Mouse (Mus musculus) left cerebral cortex, adult 18-20 months (tissue): ENCODE measurements around the gene Fras1. TPM values are rescaled to one million over a fixed set of nuclear protein-coding genes. Genes with fewer than 3 reads are reported as not detected.

Source experiments
- DNase-seq, 2 experiments: peaks; one replicate each; pipeline ENCODE4 v3.0.0; 2021 to 2022; ENCODE audit warnings: low spot score in 2 of 2, mixed read lengths in 1 of 2
- total RNA-seq, 2 experiments: library from RNA; stranded (reverse); gene quantifications; 2 replicates each; pipeline ENCODE4 v1.2.3; 2021

Gene Fras1
- total RNA-seq, 2 experiments from 2014 or later = 20.1 to 23.3 TPM

DNA sequence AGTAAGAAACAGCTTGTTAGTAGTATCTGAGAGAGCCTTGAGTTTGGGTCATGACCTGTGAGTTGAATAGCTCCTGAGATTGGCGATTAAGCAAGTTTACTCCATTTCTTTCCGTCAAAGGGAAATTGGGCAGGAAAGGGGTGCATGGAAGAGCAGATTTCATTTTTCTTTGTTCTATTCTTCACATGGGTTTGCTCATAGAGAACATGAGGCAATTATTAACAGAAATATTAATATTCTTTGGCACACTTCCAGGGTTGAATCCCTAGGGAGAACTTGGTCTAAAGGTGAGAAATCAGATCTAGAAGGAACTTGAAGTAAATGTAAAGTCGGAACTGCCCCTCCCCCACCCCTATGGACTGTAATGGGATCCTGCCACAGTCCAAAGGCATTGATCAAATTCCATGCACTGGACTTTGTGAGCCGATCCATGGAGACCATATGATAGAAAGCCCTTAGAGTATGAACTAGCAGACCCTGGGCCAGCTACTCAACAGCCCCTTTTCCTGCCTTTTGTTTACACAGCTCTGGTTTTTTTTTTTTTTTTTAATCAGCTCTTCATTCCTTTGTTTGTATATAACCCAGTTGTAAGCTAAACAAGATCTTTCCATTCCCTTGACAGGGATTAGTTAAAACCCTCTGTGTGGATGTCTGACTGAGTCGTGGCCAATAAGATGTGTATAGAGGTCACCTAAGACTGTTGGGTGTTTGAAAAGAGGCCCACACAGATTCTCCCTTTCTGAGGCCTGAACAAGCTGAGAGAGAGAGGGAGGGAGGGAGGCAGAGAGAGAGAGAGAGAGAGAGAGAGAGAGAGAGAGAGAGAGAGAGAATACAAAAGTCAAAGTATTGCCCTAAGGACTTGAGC lies 22.3 kb downstream of the Fras1 start:
- no peak for DNase-seq

DNA sequence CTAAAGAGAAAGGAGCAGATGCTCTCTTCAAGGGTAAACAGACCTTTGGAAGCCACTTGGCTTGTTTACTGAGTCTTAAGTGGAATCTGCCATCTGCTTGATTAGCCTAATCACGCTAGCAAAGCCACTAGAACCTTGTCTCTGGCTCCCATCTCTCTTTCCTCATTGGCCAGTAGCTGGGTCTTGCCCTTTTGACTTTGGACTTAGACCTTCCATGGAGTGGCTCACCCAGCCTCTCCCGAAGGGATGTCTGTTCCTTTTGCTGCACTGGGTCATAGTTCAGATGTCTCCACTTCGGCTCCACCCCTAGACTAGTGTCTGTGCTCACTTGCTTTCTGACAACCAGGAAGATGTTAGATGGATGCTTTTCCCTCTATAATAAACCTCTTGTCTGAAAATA lies 28.8 kb downstream of the Fras1 start:
- DNase-seq = no peak

DNA sequence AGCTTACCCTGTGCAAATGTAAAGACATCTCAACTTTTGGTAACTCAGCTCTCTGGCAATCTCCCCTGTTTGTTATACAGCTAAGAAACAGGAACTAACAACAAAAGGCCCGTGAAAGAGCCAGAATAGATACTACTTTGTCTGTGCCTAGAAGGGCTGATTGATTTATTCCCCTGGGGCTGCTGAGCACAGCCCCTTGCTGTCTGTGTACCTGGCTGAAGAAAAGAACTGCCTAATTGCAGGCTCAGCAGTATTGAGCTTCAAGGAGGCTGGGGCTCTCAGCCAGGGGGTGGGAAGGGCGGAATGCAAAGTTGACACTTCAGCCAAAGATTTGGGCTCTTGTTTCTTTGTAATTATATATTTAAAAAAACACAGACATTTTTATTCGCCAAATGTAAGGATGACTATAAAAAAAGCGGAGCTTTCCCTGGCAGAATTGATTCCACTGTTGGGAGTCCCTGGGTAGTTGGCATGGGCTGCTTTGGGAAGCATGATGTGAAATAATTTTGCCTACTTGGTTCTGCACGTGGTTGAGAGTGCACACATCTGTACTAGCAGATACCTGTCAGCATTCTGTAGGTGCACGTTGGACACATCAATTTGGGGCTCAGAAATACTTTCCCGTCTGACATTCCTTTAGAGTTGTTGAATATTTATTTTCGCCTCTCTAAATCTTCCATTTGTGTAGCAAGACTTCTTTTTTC lies 31.5 kb downstream of the Fras1 start:
- no peak for DNase-seq

DNA sequence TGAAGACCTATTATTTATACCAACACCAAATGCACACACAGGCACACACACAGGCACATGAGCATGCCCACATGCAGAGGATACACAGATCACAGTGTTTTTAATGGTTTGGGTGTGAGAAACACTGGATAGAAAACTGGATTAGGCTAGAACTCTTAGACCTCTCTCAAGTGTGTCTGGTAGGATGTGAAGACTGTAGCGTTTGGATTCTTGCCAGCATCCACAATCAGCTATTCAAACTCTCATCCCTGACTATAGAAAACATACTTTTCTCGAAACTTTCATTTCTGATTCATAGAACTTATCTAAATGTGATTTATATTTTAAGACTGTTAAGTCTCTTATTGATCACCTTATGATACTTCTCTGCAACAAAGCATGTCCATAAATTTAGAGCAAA lies 34.5 kb downstream of the Fras1 start:
- DNase-seq = no peak

DNA sequence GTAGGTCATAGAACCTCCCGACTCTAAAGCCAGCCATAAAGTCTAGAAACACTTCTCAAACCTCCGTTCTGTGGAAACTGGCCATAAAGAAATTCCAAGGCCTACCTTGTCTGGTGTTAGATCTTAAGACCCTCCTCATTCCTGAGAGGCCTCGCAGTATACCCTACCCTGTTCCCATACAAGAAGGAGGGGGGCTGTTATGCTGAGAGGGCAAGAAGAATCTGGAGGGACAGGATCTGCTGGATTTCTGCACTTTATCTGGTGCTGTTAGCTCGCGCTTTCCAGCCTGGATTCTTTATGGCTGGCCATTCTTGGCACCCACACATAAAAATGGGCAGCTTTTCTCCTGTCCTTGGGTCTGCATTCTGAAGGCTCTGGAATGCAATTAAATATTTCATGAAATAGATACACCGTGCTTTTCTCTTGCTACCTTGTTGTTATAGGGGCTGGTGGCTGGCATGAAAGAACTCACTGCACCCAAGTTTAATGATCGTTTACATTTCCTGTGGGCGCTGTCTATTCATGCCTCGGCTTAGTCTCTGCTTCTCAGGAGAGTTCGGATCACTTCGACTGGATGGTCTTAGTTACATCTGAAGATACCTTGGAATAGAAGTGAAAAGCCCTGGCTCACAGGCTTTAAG lies 39.1 kb downstream of the Fras1 start:
- no peak for DNase-seq

DNA sequence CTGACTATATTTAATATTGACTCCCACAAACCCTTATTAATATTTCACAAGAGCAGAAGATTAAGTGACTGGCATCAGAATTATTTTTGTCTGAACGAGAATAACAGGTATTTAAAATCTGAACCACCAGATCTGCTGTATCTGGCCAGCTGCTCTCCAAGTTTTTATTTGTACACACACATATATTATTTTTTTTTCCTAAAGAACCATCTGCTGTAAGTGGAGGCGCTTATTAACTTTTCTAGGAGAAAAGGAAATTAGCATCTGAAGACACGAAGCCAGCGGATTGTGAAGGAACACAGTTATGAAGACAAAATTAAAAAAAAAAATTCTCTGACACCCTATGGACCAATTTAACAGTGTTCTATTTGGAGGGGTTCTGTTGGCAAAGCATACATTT lies 43.4 kb downstream of the Fras1 start:
- DNase-seq = no peak

DNA sequence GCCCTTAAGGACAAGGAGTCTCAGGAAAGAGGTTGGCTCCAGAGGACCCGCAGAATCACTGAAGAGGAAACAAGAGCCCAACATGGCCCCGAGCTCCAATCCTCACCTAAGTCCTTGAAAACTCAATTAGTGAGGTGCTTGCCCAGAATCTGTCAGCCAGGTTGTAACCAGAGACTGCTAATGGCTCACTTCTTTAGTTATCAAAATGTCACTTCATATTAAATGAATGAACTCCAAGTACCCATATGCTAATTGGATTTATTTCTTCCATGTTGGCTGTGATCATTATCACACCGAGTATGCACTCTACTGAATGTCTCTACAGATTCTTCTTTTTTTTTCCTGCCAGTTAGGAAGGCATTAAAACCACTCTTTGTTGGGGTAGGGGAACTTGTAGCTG lies 47.8 kb downstream of the Fras1 start:
- no peak for DNase-seq

DNA sequence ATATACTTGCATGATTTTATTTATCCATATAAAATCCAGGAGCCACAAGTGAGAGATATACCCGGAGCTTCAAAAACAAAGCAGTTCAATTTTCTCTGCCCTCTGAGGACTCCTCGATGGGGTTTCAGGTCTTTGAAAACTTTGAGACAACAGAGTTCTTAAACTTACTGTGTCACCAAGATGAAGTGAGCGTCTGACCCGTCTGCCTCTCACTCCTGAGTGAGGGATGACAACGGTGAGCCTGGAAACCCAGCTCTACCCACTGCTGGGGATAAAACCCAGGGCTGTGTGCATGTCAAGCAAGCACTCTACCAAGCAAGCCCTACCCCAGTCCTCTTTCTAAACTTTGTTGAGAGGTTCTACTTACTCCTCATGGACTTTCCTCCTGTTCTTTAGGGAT lies 49.0 kb downstream of the Fras1 start:
- DNase-seq = no peak

DNA sequence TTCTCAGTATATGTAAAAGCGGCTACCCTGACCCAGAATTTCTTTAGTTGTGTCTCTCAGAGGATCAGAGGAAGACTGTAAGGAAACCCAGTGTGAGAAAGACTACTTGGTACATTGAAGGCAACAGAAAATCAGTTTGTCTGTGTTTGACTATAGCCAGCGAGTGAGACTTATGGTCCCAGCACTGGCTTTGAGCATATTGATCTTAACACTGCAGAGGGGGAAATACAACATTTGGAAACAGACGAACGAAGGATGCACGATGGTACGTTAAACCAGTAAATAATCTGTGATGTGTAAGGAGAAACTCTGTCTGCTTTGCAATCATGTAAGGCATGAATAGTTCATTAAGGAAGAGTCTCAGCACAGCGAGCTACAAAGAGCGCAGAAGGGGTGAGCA lies 51.6 kb downstream of the Fras1 start:
- DNase-seq = no peak

DNA sequence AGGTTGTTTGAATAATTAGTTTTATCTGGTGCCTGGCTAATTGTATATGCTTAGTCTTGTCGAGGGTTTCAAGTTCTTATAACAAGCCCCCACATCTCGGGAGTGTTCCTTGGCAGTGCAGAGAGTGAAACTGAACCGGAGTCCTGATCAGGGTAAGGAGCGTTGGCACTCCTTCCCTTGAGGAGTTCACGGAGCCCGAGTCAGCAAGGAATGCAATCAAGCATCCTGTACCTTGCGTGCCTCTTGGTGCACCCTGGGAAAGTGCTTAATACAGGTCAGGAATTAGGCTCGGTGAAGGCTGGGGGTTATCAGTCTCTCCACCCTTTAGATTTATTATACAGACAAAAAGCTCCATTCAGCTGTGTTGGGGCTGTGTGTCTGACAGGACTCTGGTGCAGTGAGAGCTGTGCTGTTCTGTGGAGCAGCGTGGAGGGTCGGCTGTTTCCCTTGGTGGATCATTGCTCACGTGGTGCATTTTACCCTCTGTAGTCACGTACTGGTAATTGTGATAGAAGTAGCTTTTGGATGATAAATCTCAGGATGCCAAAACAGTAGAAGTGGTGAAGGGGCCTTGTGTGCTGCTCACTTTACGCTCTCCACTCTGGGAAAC lies 55.9 kb downstream of the Fras1 start:
- no peak for DNase-seq

DNA sequence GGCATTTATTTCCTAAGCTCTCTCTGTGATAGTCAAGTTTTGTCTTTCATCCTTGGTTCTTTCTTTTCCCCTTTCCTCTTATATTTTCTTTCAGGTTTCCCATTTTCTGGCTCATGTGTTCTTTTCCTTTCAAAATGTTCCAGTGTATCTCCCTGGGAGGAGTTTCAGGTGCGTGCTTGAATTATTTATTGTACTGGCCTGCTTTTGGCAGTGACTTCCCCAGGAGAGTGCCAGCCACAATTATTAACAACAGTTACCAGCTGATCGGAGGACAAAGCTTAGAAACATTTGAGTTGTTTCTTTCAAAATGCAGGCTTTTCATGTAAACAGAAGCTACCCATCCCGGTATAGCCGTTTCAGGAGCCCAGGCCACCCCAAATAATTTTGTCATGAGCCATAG lies 64.1 kb downstream of the Fras1 start:
- DNase-seq = no peak

DNA sequence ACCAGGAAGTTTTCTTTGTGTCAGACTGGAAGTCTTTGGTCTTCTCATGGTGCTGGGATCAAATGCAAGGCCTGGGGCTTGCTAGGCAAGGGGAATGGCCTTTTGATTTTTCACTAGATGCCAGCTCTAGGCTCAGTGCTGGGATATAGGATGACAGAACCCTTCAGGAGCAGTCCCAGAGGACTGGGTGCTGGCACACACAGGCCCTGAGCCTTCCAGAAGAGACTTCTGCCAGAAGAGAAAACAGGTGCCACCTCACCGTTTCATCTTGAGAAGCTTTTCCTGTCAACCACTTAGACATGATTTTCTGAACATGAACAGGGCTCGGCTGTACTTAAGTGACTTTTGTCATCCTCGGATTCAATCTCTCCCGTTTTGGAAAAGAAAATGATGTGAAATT lies 66.1 kb downstream of the Fras1 start:
- no peak for DNase-seq

DNA sequence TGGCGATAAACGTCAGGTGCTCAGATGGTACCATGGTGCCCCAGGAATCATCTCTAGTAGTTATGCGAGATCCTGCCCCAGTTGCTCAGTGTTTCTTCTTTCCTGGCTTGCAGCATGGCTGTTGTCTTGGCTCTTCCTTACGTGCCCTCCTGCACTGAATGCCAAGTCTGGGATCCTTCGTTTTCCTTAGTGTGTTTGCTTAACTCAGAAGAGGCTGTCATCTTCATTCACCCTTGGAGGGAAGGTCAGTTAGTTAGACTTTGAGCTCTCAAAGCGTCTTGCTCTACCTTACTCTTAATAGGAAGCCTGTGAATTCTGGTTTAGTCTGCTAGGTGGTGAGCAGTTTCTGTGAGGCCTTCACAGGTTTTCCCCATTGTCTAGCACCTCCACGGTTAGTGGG lies 73.7 kb downstream of the Fras1 start:
- no peak for DNase-seq

DNA sequence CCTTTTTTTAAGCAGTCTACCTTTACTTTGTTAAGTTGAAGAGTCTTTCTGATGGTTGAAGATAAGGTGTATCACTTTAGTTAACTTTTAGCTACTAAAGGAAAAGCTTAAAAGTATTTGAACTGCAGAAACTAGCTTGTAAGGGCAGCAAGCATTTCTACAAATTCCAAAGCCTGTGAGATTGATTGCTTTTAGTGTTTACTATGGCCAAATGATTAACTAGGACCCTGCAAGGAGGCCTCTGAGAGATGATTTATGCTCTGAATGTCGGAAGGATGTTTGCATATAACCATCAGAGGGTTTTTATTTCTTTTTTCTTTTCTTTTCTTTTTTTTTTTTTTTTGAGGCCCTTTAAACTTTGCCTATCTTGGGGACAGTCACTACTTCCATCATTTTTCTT lies 78.3 kb downstream of the Fras1 start:
- DNase-seq = no peak

DNA sequence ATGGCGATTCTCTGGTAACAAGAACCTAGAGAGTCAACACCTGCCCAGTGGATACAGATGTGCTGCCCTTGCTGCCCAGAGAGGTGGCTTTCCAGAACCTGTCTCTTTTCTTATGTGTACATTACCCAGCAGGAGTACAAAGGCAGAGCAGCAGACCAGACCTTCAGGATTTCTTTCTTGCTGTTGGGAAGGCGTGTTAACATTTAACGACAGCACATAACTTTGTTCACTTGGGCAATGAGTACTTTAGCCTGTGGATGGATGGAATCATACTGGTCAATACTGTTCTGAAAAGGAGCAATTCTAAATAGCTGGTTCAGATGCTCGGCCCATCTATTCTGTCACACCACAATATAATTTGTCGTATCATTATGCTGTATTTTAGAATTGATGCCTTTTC lies 79.6 kb downstream of the Fras1 start:
- DNase-seq = no peak

DNA sequence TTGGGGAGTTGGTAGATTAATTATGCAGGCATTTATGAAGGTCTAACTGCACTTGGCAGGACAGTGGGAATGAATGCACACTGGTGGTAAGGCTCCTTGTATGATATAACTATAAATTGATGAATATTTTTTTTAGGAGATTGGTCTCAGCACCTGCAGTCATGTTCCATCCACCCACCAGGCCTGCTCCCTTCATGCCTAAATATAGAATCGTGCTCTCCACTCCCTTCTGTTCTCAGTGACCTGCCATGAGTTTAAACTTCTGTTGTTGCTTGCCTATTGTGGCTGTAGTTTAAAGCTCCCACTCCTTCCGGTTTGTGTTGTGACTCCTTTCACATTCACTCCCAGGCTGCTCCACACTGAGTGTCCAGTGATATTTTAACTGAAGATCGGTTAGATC lies 80.7 kb downstream of the Fras1 start:
- no peak for DNase-seq

DNA sequence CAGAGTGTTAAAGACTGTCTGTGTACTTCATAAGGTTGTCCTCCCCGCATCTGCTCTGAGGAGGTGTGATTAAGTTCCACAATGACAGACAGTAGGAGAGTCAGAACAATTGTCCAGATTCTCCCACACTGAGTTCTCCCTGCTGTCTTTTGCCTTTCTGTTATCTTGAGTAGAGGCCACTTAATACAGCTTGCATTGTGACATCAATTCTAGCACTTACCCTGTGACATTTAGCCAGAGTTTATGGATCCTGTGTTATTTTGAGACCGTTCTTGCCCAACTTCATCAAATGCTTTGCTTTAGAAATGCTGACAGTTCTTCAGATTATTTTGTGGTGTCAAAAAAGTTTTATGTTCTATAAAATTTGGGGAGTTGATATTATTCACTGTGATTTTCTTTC lies 81.5 kb downstream of the Fras1 start:
- DNase-seq = no peak

DNA sequence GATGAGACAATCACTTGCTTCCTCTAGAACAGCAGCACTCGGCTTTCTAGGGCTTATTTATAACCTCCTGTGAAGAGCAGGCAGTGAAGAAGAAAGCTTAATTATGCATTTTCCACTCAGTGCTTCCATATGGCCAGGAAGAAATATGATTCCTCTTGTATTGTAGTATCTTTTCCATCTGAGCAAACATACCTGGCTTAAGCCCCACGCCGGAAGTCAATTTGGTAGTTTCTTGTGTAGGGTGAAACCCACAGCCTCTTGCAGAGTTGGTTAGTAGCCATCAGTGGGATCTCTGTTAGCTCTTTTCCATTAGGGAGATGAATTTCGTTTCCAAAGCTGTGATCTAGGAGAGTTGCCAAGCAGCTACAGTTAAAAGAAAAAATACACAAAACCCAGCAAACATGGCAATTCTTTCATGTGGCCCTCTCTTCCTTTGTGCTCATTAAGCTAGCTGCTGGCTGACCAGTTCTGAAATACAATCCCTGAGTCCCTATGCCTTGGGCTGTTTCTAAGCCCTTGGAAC lies 83.7 kb downstream of the Fras1 start:
- peak in 1 of 2 experiments; percentile 33 for DNase-seq

DNA sequence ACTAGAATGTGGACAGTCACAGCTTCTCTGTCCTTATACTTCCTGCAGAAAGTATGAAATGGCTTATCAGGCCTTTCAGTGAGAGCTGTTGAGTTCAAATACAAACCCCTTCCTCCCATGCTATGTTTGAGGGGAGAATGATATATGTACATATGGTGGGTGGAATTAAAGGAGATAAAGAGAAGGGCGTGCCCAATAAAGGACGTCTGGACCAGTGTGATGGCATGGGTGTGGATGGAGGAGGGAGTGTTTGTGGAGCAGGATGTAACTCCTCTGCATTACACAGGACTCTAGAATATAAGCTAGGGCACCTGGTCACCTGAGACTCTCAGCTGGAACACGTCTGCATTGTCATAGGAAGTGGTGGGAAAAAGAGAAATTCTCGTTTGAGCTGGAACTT lies 85.8 kb downstream of the Fras1 start:
- DNase-seq = no peak

DNA sequence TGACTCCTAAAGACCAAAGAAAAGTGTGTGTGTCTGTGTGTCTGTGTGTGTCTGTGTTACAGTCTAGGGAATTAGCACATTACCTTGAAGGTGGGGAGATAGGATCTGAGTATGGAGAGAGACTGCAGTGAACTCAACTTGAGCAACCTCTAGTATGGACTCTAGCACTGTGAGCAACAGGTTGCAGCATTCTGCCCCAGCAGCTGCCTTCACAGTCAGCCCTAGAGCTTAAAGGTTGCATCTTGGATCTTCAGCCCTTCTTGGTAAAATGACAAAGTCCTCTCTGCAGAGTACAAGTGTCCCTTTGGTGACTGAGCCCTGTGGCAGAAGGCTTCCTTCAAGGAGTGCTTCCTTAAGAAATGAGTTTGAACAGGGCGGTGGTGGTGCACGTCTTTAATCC lies 88.4 kb downstream of the Fras1 start:
- no peak for DNase-seq

DNA sequence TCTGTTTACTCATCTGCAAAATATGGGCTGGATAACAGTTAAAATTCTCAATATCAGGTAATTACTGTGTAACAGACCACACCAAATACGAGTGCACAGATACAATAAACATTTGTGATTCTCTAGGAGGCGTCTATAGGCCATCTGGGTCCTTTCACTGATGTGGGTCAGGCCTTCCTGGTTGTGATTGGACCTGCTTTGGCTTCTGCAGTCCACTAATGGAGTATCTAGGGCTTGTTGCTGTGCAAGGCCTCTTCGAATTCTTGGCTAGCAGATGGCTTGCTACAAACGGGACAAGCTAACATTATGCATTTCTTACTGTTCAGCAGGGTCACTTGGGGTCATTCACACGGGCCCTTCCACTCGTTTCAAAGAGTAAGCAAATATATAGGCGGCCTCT lies 92.7 kb downstream of the Fras1 start:
- DNase-seq = no peak

DNA sequence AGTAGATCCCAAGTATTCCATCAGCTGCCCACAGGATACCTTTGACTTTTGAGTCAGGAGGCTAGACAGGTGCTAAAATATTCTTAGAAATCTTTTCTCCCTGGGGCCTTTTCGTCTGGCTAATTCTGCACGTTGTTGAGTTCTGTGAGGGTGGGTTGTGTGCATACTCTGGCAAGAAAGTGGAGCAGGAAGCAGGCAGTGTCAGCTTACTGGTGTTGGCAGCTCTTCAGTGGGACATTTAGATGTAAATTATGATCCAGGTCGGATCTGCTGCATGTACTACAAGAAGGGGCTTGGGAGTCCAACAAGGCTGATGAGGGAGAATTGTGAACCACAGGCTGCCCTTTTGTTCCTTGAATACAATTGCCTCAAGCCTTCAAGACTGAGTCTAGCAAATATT lies 98.2 kb downstream of the Fras1 start:
- DNase-seq = no peak
